Mouse (Mus musculus) limb, embryonic 11.5 days (tissue): Measurements from ENCODE around the gene Olfr800. TPM values are rescaled to one million over a fixed set of nuclear protein-coding genes. Genes with fewer than 3 reads are reported as not detected.

Experiments
- ATAC-seq: fragments of 200-750 bp; cut with Nextera tagmentation; 2 replicates; pipeline ENCODE4 v1.8.0; 2017; ENCODE audit warnings: low read depth; ENCODE audit not compliant: insufficient number of reproducible peaks, low FRiP score, low TSS enrichment
- DNase-seq: peaks from one replicate; pipeline ENCODE4 v3.0.0-alpha.2; 2015; ENCODE audit warnings: low spot score
- H3K27ac ChIP-seq: fragments of 300-500 bp; sonication (generic); replicated peaks from 2 replicates; pipeline ENCODE4 v1.5.1; 2014; ENCODE audit warnings: low read depth, mild to moderate bottlenecking, low read length
- H3K27me3 ChIP-seq: fragments of 300-500 bp; sonication (generic); 2 replicates; pipeline ENCODE4 v1.6.1; 2014; ENCODE audit warnings: mild to moderate bottlenecking, low read length, mixed read lengths; ENCODE audit not compliant: control insufficient read depth, insufficient read depth
- H3K36me3 ChIP-seq: fragments of 300-500 bp; sonication (generic); 2 replicates; pipeline ENCODE4 v1.6.1; 2014; ENCODE audit warnings: mild to moderate bottlenecking, low read length, moderate library complexity, mixed read lengths; ENCODE audit not compliant: control insufficient read depth, insufficient read depth
- H3K4me1 ChIP-seq: fragments of 300-500 bp; sonication (generic); 2 replicates; pipeline ENCODE4 v1.6.1; 2014; ENCODE audit warnings: low read length, mixed read lengths; ENCODE audit not compliant: control insufficient read depth, insufficient read depth
- H3K4me2 ChIP-seq: fragments of 300-500 bp; sonication (generic); 2 replicates; pipeline ENCODE4 v1.6.1; 2014; ENCODE audit warnings: low read depth, mild to moderate bottlenecking, moderate library complexity; ENCODE audit not compliant: severe bottlenecking
- H3K4me3 ChIP-seq: fragments of 300-500 bp; sonication (generic); 2 replicates; pipeline ENCODE4 v1.5.1; 2014; ENCODE audit warnings: low read depth, low read length
- H3K9ac ChIP-seq: fragments of 300-500 bp; sonication (generic); 2 replicates; pipeline ENCODE4 v1.6.1; 2014; ENCODE audit warnings: mild to moderate bottlenecking, low read length
- H3K9me3 ChIP-seq: fragments of 300-500 bp; sonication (generic); 2 replicates; pipeline ENCODE4 v1.6.1; 2016; ENCODE audit warnings: low read length; ENCODE audit not compliant: control insufficient read depth
- WGBS: fragments of 180-500 bp; shearing (Covaris S2); extraction: QIAGEN DNeasy Blood & Tissue Kit; methylation state at CpG from one replicate; pipeline ENCODE4 v1.1.7; 2014; 5-methylcytosine and 5-hydroxymethylcytosine counted together
- polyA plus RNA-seq: library from polyadenylated mRNA; unstranded; fragments of >200 nt; fragmentation: Nextera tagmentation; extraction: Ambion mirVana; gene quantifications from 2 replicates; pipeline ENCODE4 v1.2.1, GENCODE M21; 2014

Olfr800 gene
- polyA plus RNA-seq, 1 experiment from 2014 or later: not detected

GRCm38 (mm10) chr10:129694186-129694585 lies 36.7 kb downstream of the Olfr800 start, which contains the start of gene Olfr803:
TSS of gene Olfr803 (minus strand) at chr10:129694286.
- DNase-seq: no peak

GRCm38 (mm10) chr10:129702910-129703309 lies 45.4 kb downstream of the Olfr800 start, which contains the start of gene Olfr804:
TSS of gene Olfr804 (plus strand) at chr10:129703210.
- Histone ChIP-seq H3K36me3 (no peaks in the 10 kb centered on the region), H3K4me1 (no peaks in the 10 kb centered on the region), H3K4me3 (no peak within 1 kb of the TSS), H3K4me2 (no peak within 1 kb of the TSS), H3K9me3 (no peaks in the 10 kb centered on the region), H3K27ac (no peak within 1 kb of the TSS), H3K9ac (no peak within 1 kb of the TSS), H3K27me3 (no peaks in the 10 kb centered on the region)
- DNase-seq (no peak), ATAC-seq (no peak)

More at GRCm38 (mm10) chr10:129694186-129694585, 36.7 kb downstream of the Olfr800 start, which contains the start of gene Olfr803:
- no peaks in the 10 kb centered on the region for H3K4me1 ChIP-seq
- no peak within 1 kb of the TSS for H3K27ac ChIP-seq
- H3K4me2 ChIP-seq: no peak within 1 kb of the TSS
- H3K36me3 ChIP-seq: no peaks in the 10 kb centered on the region
- no peak for ATAC-seq
- no peak within 1 kb of the TSS for H3K9ac ChIP-seq
- H3K9me3 ChIP-seq: no peaks in the 10 kb centered on the region
- H3K4me3 ChIP-seq: no peak within 1 kb of the TSS
- H3K27me3 ChIP-seq: no peaks in the 10 kb centered on the region
- WGBS: 80% methylated on average over 2 of the region's 2 CpGs

Other genes starting within 250 kb of the Olfr800 start
- gene Olfr786, start 230.4 kb upstream of the Olfr800 start, polyA plus RNA-seq: not detected in 2 replicates
- not detected in 2 replicates for gene Olfr787, start 195.8 kb upstream of the Olfr800 start, polyA plus RNA-seq
- gene Olfr788, start 186.7 kb upstream of the Olfr800 start, polyA plus RNA-seq: not detected in 2 replicates
- not detected in 2 replicates for gene Olfr789, start 172.9 kb upstream of the Olfr800 start, polyA plus RNA-seq
- gene Olfr790, start 159.2 kb upstream of the Olfr800 start, polyA plus RNA-seq: not detected in 2 replicates
- not detected in 2 replicates for gene Olfr791, start 135.9 kb upstream of the Olfr800 start, polyA plus RNA-seq
- not detected in 2 replicates for gene Olfr792, start 118.5 kb upstream of the Olfr800 start, polyA plus RNA-seq
- not detected in 2 replicates for gene Olfr794, start 90.0 kb upstream of the Olfr800 start, polyA plus RNA-seq
- gene Olfr796, start 45.1 kb upstream of the Olfr800 start, polyA plus RNA-seq: not detected in 2 replicates
- not detected in 2 replicates for gene Olfr798, start 29.8 kb upstream of the Olfr800 start, polyA plus RNA-seq
- not detected in 2 replicates for gene Olfr799, start 20.2 kb upstream of the Olfr800 start, polyA plus RNA-seq
- gene Olfr801, start 16.2 kb downstream of the Olfr800 start, polyA plus RNA-seq: not detected in 2 replicates
- gene Olfr802, start 30.5 kb downstream of the Olfr800 start, polyA plus RNA-seq: not detected in 2 replicates
- not detected in 2 replicates for gene Olfr803, start 36.6 kb downstream of the Olfr800 start, polyA plus RNA-seq
- not detected in 2 replicates for gene Olfr804, start 45.5 kb downstream of the Olfr800 start, polyA plus RNA-seq
- not detected in 2 replicates for gene Olfr805, start 71.7 kb downstream of the Olfr800 start, polyA plus RNA-seq
- not detected in 2 replicates for gene Olfr806, start 84.2 kb downstream of the Olfr800 start, polyA plus RNA-seq
- not detected in 2 replicates for gene Olfr807, start 100.1 kb downstream of the Olfr800 start, polyA plus RNA-seq
- not detected in 2 replicates for gene Olfr808, start 107.8 kb downstream of the Olfr800 start, polyA plus RNA-seq
- not detected in 2 replicates for gene Olfr809, start 116.9 kb downstream of the Olfr800 start, polyA plus RNA-seq
- gene Olfr810, start 137.2 kb downstream of the Olfr800 start, polyA plus RNA-seq: not detected in 2 replicates
- gene Olfr811, start 146.7 kb downstream of the Olfr800 start, polyA plus RNA-seq: not detected in 2 replicates
- gene Olfr812, start 188.4 kb downstream of the Olfr800 start, polyA plus RNA-seq: not detected in 2 replicates
- gene Olfr813, start 197.7 kb downstream of the Olfr800 start, polyA plus RNA-seq: not detected in 2 replicates
- not detected in 2 replicates for gene Olfr814, start 222.2 kb downstream of the Olfr800 start, polyA plus RNA-seq
- not detected in 2 replicates for gene Olfr815, start 248.2 kb downstream of the Olfr800 start, polyA plus RNA-seq